Mouse (Mus musculus) stomach, postnatal 0 days (tissue): ENCODE measurements around the gene Gtf2ird1.

ENCODE experiments used
- CTCF ChIP-seq: IDR thresholded peaks from 2 replicates; pipeline ENCODE4 v1.5.1; 2016; ENCODE audit warnings: antibody characterized with exemption, low read depth, mild to moderate bottlenecking, moderate library complexity
- EP300 ChIP-seq: optimal IDR thresholded peaks from 2 replicates; pipeline ENCODE3; 2016; ENCODE audit warnings: antibody characterized with exemption

- no peak for TF ChIP-seq EP300
- TF ChIP-seq CTCF, result no peak
These were observed 17.7 kb downstream of the Gtf2ird1 start for GRCm38 (mm10) chr5:134438676-134439425.
